Mouse (Mus musculus): ENCODE measurements around the gene Rint1. TPM values are rescaled to one million over a fixed set of nuclear protein-coding genes. Genes with fewer than 3 reads are reported as not detected.

The Rint1 gene
- total and polyA plus RNA-seq, 3 experiments: 42.5 to 419 (median 48.8) TPM

DNA sequence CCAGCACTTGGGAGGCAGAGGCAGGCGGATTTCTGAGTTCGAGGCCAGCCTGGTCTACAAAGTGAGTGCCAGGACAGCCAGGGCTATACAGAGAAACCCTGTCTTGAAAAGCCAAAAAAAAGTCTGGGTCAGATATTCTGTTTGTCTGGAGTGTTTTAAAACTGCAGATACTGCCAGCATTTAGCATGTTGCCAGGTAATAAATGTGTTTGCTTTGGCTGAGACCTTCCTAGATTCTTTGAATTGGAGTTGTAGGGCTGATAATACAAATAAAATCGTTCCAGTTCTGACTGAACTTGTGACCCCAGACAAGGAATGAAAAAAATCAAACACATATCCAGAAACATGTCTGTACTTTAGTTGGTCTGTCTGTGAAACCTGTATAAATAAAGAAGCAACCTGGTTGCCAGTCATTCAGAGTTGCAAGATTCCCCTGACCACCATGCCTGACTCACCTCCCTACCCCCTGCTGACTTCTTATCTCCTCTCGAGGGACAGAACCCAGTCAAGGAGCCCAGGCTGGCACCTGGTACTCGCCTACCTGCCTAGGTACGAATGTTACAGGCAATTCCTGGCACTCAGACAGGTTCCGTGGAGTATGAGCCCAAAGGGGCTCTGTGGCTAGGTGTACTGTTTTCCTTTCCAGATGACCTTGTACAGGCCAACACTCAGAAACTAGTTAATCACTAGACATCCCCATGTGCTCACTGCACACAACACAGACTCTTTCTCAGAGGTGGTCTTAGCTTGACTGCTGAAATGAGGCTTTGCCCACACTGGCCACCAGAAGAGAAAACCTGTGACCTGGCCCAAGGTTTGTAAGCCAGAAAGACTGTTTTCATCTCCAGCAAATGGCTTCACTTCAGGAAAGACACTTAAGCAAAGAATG is 75.9 kb downstream of the Rint1 start:
- Histone ChIP-seq H3K36me3 (ENCODE audit: control insufficient read depth in 1 of 2, insufficient read depth in 2 of 2, low read length in 2 of 2) (no peaks in the 10 kb centered on the region), H3K4me1 (ENCODE audit: control insufficient read depth in 1 of 2, insufficient read depth in 2 of 2, low read length in 2 of 2) (no peaks in the 10 kb centered on the region), H3K27me3 (ENCODE audit: control insufficient read depth in 1 of 2, insufficient read depth in 2 of 2, low read length in 2 of 2) (no peaks in the 10 kb centered on the region), H3K9ac (ENCODE audit: control insufficient read depth, low read depth, low read length, poor library complexity, severe bottlenecking) (no peak overlapping the region), H3K9me3 (replicated peaks; ENCODE audit: insufficient read depth, low read length) (no peaks in the 10 kb centered on the region), H3K4me3 (ENCODE audit: control insufficient read depth in 1 of 2, insufficient read depth in 1 of 2, low read depth in 2 of 2, low read length in 2 of 2) (no peak overlapping the region), H3K27ac (ENCODE audit: control insufficient read depth, low read depth, low read length) (no peak overlapping the region), H3K79me2 (ENCODE audit: control insufficient read depth, insufficient read depth, low read length, poor library complexity) (no peaks in the 10 kb centered on the region)
- DNase-seq (ENCODE audit: low read depth, low spot score): peak; percentile 3
- TF ChIP-seq MAZ (IDR thresholded peaks at IDR 0.05; ENCODE audit: low read depth, low read length) (no peak), TBP (IDR thresholded peaks at IDR 0.05; ENCODE audit: low read depth, low read length) (no peak), NELFE (IDR thresholded peaks at IDR 0.05; ENCODE audit: low read depth, low read length) (no peak), BHLHE40 (IDR thresholded peaks at IDR 0.05; ENCODE audit: borderline replicate concordance, low read depth, low read length) (no peak), POLR2AphosphoS2 (IDR thresholded peaks at IDR 0.05; ENCODE audit: low read length) (no peak), SMC3 (IDR thresholded peaks at IDR 0.05; ENCODE audit: low read depth, low read length) (no peak), ZNF384 (IDR thresholded peaks at IDR 0.05; ENCODE audit: low read depth, low read length) (no peak), POLR2AphosphoS5 (IDR thresholded peaks at IDR 0.05; ENCODE audit: borderline replicate concordance, low read depth, low read length) (no peak), MEF2A (IDR thresholded peaks at IDR 0.05; ENCODE audit: extremely low read depth, insufficient replicate concordance, low read depth, low read length, poor library complexity, severe bottlenecking) (no peak), CHD1 (IDR thresholded peaks at IDR 0.05; ENCODE audit: low read depth, low read length) (no peak), MAX (IDR thresholded peaks at IDR 0.05; ENCODE audit: low read length) (no peak), UBTF (IDR thresholded peaks at IDR 0.05; ENCODE audit: borderline replicate concordance, insufficient read depth, low read depth, low read length) (no peak), ETS1 (IDR thresholded peaks at IDR 0.05; ENCODE audit: low read depth, low read length) (no peak), NRF1 (IDR thresholded peaks at IDR 0.05; ENCODE audit: insufficient read depth, low read depth, low read length, poor library complexity, severe bottlenecking) (no peak), MYC (IDR thresholded peaks at IDR 0.05; ENCODE audit: low read depth, low read length) (no peak), TCF12 (IDR thresholded peaks at IDR 0.05; ENCODE audit: low read depth, low read length) (no peak), POLR2A (IDR thresholded peaks at IDR 0.05; ENCODE audit: control insufficient read depth in 1 of 2, insufficient read depth in 1 of 2, low read depth in 1 of 2, low read length in 2 of 2, poor library complexity in 1 of 2) (no peak), MAFK (IDR thresholded peaks at IDR 0.05; ENCODE audit: borderline replicate concordance, low read depth, low read length) (no peak), GABPA (IDR thresholded peaks at IDR 0.05; ENCODE audit: low read depth, low read length) (no peak), HCFC1 (IDR thresholded peaks at IDR 0.05; ENCODE audit: low read depth, low read length) (no peak)
